Mouse (Mus musculus) granulocyte monocyte progenitor cell, adult 5-6 weeks (primary cell): ENCODE data around the gene Leap2. TPM values are rescaled to one million over a fixed set of nuclear protein-coding genes. Genes with fewer than 3 reads are reported as not detected.
"Not testable (repeated sequence)": the region's sequence is repeated elsewhere in the genome, so short reads cannot be mapped to it uniquely, and the experiment has no call there.

Source experiments
- ATAC-seq: replicated peaks from 2 replicates; pipeline ENCODE4 v1.8.0; 2016; ENCODE audit warnings: mild to moderate bottlenecking, moderate TSS enrichment, inconsistent platforms; ENCODE audit not compliant: poor library complexity, severe bottlenecking
- total RNA-seq, 2 experiments: library from RNA; stranded (forward) in 1 of 2; stranded (reverse) in 1 of 2; fragments of 200-712, 200-1000 nt in 1 of 2; fragments of >200 nt in 1 of 2; fragmentation: Nextera tagmentation in 1 of 2; gene quantifications; 2 replicates each; pipeline ENCODE4 v1.2.3; 2014 to 2017

Gene Leap2
- total RNA-seq, 2 experiments from 2014 or later: not detected

- ATAC-seq: no peak
Measured at GRCm38 (mm10) chr11:53445562-53445961, 22.6 kb upstream of the Leap2 start.

DNA sequence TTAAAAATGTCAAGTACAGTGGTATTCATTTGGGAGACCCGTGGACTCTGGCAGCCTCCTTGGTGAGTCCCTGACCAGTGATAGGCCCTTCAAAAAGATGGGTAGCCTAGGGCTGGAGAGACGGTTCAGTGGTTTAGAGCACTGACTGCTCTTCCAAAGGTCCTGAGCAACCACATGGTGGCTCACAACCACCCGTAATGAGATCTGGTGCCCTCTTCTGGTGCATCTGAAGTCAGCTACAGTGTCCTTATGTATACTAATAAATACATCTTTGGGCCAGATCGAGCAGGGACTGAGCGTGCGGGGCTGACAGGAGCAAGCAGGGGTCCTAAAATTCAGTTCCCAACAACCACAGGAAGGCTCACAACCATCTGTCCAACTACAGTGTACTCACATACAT is 20.9 kb upstream of the Leap2 start:
- peak; percentile 30; the same call in 1 of the 2 replicates for ATAC-seq

DNA sequence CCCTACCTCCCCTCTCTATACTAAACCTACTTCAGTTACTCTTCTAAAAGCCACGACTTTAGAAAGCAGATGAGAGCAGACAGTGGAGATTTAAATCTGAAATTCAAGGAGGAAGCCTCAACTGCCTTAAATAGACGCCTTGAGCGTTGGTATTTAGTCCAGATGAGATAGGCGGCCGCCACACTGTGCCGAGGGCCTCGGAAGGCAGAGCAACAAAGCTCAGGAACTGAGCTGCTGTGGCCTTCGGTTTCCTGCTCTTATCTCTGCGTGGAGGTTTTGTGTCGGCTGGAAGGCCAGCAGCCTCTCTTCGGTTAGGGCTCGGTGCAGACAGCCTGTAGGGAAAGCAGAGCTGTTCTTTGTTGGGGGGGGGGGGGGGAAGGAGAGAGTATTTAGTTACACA is 19.0 kb upstream of the Leap2 start:
- peak; percentile 22; the same call in 1 of the 2 replicates for ATAC-seq

DNA sequence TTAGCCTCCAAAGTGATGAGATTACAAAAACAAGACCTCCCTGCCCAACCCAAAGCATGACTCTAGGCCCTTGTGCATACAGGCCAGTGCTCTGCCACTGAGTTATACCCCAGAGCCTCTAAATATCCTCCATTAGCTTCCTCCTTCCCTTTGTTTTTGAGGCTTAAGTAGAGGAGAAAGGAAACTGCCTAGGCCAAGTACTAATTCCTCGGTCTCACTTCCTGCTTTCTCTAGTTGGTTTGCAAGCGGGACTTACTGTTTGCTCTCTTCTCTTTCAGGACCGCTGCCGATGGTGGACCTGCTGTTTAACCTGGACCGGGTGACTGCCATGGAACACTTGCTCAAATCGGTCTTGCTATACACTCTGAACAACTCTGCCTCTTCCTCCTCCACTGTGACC is 13.4 kb upstream of the Leap2 start:
- peak; percentile 59 for ATAC-seq

DNA sequence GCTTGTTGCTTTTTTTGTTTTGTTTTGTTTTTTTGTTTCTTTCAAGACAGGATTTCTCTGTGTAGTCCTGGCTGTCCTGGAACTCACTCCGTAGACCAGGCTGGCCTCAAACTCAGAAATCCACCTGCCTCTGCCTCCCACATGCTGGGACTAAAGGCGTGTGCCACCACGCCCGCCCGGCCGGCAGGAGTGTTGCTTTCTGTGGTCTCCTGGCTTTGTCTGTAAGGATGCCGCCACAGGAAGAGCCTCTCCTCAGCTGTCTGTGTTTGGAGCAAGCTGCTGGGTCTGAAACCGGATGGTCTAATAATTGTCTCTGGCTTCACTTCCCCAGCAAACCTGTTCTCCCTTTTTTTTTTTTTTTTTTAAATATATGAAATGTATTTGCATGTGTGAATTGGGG is 12.5 kb upstream of the Leap2 start:
- ATAC-seq: no peak

- ATAC-seq: no peak
Measured at GRCm38 (mm10) chr11:53433057-53433456, 10.1 kb upstream of the Leap2 start.

- ATAC-seq: no peak
Measured at GRCm38 (mm10) chr11:53431347-53432056, 8.5 kb upstream of the Leap2 start.

- peak; percentile 85 for ATAC-seq
Measured at GRCm38 (mm10) chr11:53430670-53431346, 7.8 kb upstream of the Leap2 start, which contains the start of the genes Uqcrq and Gdf9. TSS of gene Uqcrq (minus strand) at chr11:53430831. TSS of gene Gdf9 (plus strand) at chr11:53431023.

GRCm38 (mm10) chr11:53430300-53430669 is 7.3 kb upstream of the Leap2 start:
- peak; percentile 52 for ATAC-seq

DNA sequence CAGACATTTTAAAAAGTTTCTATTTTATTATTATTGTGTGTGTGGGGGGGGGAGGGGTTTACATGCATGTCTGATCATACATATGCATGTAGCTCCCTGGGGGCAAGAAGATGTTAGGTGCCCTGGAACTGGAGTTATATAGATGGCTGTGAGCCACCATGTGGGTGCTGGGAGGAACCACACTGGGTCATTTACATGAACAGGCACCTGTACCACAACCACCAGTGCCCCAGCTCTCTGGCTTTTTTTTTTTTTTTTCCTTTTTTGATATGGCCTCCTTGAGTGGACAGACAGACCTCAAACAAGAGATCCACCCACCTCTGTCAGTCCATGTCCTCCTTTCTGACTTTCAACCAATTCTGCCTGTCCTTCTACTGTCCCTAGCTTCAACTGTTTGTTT is 6.2 kb upstream of the Leap2 start:
- ATAC-seq: no peak

DNA sequence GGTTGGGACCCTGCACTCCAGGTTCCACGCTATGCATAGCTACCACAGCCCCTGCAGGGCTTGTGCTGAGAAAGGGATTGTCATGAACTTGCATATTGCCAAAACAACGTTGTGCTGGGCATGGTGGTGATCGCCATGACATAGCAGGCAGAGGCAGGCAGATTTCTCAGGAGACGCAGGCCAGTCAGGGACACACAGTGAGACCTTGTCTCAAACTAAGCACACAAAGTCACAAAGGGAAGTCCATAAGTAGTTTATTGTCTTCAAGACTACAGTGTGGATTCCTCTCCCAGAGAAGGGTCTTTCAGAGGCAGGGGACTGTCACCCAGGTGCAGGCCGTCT is 5.7 kb upstream of the Leap2 start:
- ATAC-seq: no peak

DNA sequence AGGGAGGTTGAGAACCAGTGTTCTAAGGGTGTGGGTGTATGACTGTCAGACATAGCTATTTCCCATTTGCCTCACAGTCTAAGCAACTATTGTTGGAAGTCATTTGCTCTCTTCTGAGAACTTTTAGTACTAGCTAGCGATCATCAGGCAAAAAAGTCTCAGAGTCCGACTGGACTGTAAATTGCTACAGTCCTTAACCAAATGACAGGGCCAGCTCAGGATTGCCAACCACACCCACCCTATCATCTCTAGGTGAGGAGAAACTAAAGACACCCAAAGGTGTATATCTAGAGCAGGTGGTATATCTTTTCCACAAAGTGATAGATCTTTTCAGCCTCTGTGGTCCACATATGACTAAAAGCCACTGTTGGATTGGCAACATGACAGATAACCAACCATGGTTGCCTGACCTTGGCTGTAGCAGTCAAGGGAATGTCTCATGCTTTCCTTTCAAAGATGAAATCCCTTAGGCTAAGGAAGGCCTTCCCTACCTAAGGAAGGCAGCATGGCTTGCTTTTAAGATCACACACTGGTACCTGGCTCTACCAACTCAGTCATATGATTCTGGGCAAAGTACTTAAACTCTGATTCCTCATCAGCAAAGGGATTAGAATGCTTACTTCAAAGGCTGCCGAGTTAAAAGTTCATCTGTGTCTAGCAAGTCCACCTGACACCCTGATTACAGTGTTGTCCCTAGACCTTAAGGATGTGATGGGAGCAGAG is 5.2 kb upstream of the Leap2 start:
- ATAC-seq: no peak

GRCm38 (mm10) chr11:53426914-53427313 is 3.9 kb upstream of the Leap2 start:
- not testable (repeated sequence) for ATAC-seq

GRCm38 (mm10) chr11:53425711-53426255 is 2.8 kb upstream of the Leap2 start:
- no peak for ATAC-seq

DNA sequence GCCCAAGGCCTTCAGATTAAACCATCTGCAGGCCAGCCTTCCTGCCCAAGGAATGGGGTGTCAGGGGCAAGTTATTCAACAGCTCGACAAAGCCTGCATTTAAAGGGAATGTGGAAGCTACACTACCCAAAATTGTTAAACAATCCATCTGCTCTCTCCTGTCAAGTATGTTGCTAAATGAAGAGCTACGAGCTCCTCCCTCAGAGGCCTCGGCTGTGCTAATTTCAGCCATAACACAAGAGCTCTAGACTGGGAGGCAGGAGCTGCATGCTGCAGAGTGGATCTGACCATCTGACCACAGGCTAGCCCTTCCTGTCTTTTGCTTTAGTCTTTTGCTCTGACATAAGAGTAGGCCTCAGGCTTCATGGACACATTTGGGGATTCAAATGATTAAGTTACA is 2.3 kb upstream of the Leap2 start:
- no peak for ATAC-seq

- ATAC-seq: no peak
Measured at GRCm38 (mm10) chr11:53424826-53425225, 1.9 kb upstream of the Leap2 start.

- no peak for ATAC-seq
Measured at GRCm38 (mm10) chr11:53418048-53418447, 4.9 kb downstream of the Leap2 start.

DNA sequence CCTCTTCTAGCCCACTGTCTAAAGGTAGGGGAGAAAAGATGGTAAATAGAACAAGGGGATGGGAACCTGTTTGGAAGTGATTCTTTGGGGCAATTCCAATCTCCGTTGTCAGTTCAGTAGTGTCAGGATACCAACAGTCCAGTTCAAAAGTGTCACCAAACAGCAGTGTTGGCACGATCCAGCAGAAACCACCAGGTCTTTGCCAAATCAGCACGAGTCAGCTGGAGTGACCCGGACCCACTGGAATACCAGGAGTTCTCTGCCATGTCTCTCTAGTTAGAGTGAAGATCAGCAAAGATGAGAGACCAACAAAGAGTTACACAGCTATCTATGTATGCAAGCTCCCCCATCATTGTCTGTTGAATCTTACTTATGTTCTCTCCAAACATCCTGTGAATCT is 9.1 kb downstream of the Leap2 start:
- ATAC-seq: no peak

DNA sequence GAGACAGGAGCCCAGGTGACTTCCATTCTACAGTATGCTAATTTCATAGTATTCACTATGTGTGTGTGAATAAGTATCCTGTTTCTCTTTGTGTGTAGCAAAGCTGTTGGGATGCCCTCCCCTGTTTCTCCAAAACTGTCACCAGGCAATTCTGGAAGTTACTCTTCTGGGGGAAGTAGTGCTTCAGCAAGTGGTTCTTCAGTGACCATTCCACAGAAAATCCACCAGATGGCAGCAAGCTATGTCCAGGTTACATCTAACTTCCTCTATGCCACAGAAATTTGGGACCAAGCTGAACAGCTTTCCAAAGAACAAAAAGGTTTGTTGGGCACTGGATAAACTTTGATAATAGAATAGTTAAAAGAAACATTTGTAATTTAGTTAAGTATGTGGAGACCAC is 11.2 kb downstream of the Leap2 start:
- peak; percentile 61 for ATAC-seq

DNA sequence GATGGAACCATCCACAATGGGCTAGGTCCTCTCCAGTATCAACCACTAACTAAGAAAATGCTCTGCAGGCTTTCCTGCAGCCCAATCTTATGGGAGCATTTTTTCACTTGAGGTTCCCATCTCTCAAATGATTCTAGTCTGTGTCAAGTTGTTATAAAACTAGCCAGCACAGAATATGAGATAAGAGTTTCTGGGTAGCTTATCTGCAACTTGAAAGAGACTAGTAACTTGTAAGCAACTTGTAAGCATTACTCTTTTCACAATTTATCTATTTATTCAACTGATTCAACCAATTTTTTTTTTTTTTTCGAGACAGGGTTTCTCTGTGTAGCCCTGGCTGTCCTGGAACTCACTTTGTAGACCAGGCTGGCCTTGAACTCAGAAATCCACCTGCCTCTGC is 19.3 kb downstream of the Leap2 start:
- no peak for ATAC-seq

- no peak for ATAC-seq
Measured at GRCm38 (mm10) chr11:53393856-53394255, 29.1 kb downstream of the Leap2 start.
